Mouse (Mus musculus): Measurements from ENCODE around the gene Zfp408. TPM values are rescaled to one million over a fixed set of nuclear protein-coding genes. Genes with fewer than 3 reads are reported as not detected.

The Zfp408 gene
- 20.0 and 28.2 TPM in 2 replicates for total RNA-seq (2023)

GRCm38 (mm10) chr2:91649553-91650359, at the start of gene Zfp408, which contains the start of gene Arhgap1:
TSS of gene Zfp408 (minus strand) at chr2:91649791.
TSS of gene Arhgap1 (plus strand) at chr2:91649860.

DNA sequence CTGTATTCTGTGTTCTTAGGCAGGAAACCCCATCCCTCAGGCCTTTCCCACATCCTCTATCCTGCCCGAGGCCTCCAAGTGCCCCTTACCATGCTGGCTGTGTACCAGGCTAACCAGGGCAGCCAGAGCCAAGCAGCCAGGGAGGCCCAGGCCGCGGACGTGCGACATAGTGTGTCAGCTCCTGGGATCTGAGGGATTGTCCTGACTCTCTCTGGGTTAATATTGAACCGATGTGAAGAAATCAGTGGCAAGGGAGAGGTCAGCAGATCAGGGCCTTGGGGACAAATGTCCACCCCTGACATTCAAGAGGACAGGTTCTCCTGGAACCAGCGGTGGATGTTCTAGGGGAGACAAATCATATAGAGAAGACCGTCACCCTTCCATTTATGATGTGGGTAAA, 13.4 kb downstream of the Zfp408 start, which contains the start of gene F2:
TSS of gene F2 (minus strand) at position 186 of the 400 bp plus-strand sequence.

Other genes starting within 250 kb of the Zfp408 start
- gene 1110051M20Rik, start 205.1 kb downstream of the Zfp408 start, total RNA-seq (2023): 2.7 and 5.2 TPM in 2 replicates
- 4.1 and 6.5 TPM in 2 replicates for gene Lrp4, start 192.3 kb downstream of the Zfp408 start, total RNA-seq (2023)
- 41.0 and 51.5 TPM in 2 replicates for gene Ckap5, start 123.0 kb downstream of the Zfp408 start, total RNA-seq (2023)
- 0.13 TPM in 1 of 2 replicates, not detected in the other for gene F2, start 13.4 kb downstream of the Zfp408 start, total RNA-seq (2023)
- gene Arhgap1, start 69 bp upstream of the Zfp408 start, total RNA-seq (2023): 86.6 and 101 TPM in 2 replicates
- 29.4 and 45.6 TPM in 2 replicates for gene Atg13, start 60.8 kb upstream of the Zfp408 start, total RNA-seq (2023)
- gene Harbi1, start 61.1 kb upstream of the Zfp408 start, total RNA-seq (2023): 2.7 and 3.4 TPM in 2 replicates
- gene Ambra1, start 80.3 kb upstream of the Zfp408 start, total RNA-seq (2023): 30.6 and 43.0 TPM in 2 replicates